Mouse (Mus musculus) MEL (cell line): ENCODE measurements at regions not wholly inside any gene's neighbourhood (a gene's known extent, or its start where the extent isn't known, plus 50 kb on each side); places are given as distances from the start of the nearest gene placed in this dataset.

Experiments used
- DNase-seq: peaks from one replicate; pipeline ENCODE4 v3.0.0; 2011; ENCODE audit warnings: low read depth, low spot score
- H3K27ac ChIP-seq: 2 replicates; pipeline ENCODE4 v1.5.1; 2012; ENCODE audit warnings: low read depth, mild to moderate bottlenecking, control low read depth, low read length, moderate library complexity; ENCODE audit not compliant: control insufficient read depth
- H3K27me3 ChIP-seq, 2 experiments: fragments of 150-350 bp in 1 of 2; sonication (generic) in 1 of 2; 2 replicates each; pipeline ENCODE4 v1.6.1; 2012; ENCODE audit warnings: low read length in 2 of 2, mild to moderate bottlenecking in 2 of 2, improper control_type of control experiment in 1 of 2, moderate library complexity in 1 of 2; ENCODE audit not compliant: insufficient read depth in 2 of 2, control insufficient read depth in 1 of 2
- H3K36me3 ChIP-seq, 2 experiments: 2 replicates each; pipeline ENCODE4 v1.6.1; 2012 to 2014; ENCODE audit warnings: low read length in 2 of 2, improper control_type of control experiment in 1 of 2, inconsistent platforms in 1 of 2, mild to moderate bottlenecking in 1 of 2; ENCODE audit not compliant: insufficient read depth in 2 of 2, control insufficient read depth in 1 of 2
- H3K4me1 ChIP-seq, 2 experiments: fragments of 150-350 bp in 1 of 2; sonication (generic) in 1 of 2; 2 replicates each; pipeline ENCODE4 v1.6.1; 2012; ENCODE audit warnings: low read length in 2 of 2, improper control_type of control experiment in 1 of 2, mild to moderate bottlenecking in 1 of 2; ENCODE audit not compliant: insufficient read depth in 2 of 2, control insufficient read depth in 1 of 2
- H3K4me3 ChIP-seq, 2 experiments: fragments of 150-350 bp in 1 of 2; sonication (generic) in 1 of 2; 2 replicates each; pipeline ENCODE4 v1.5.1; 2012; ENCODE audit warnings: low read depth in 2 of 2, low read length in 2 of 2, mild to moderate bottlenecking in 2 of 2, moderate library complexity in 2 of 2, control low read depth in 1 of 2, improper control_type of control experiment in 1 of 2; ENCODE audit not compliant: control insufficient read depth in 1 of 2, insufficient read depth in 1 of 2
- H3K79me2 ChIP-seq: 2 replicates; pipeline ENCODE4 v1.6.1; 2012; ENCODE audit warnings: mild to moderate bottlenecking, low read length, moderate library complexity; ENCODE audit not compliant: control insufficient read depth, poor library complexity, insufficient read depth
- H3K9ac ChIP-seq: 2 replicates; pipeline ENCODE4 v1.6.1; 2012; ENCODE audit warnings: low read depth, mild to moderate bottlenecking, control low read depth, low read length, moderate library complexity; ENCODE audit not compliant: control insufficient read depth, poor library complexity, severe bottlenecking
- H3K9me3 ChIP-seq: fragments of 150-350 bp; sonication (generic); replicated peaks from 2 replicates; pipeline ENCODE4 v1.6.1; 2012; ENCODE audit warnings: mild to moderate bottlenecking, low read length, improper control_type of control experiment, moderate library complexity; ENCODE audit not compliant: insufficient read depth
- CHD2 ChIP-seq: IDR thresholded peaks from 2 replicates; pipeline ENCODE4 v1.6.1; 2011; ENCODE audit warnings: low read length, improper control_type of control experiment
- CTCF ChIP-seq, 3 experiments: IDR thresholded peaks in 2 of 3; conservative IDR thresholded peaks in 1 of 3; 2 replicates each; pipeline ENCODE4 v1.5.1; 2011 to 2012; ENCODE audit warnings: low read length in 3 of 3, low read depth in 2 of 3, mild to moderate bottlenecking in 2 of 3, improper control_type of control experiment in 1 of 3, inconsistent platforms in 1 of 3, mixed read lengths in 1 of 3, moderate library complexity in 1 of 3; ENCODE audit not compliant: control insufficient read depth in 1 of 3, insufficient read depth in 1 of 3, poor library complexity in 1 of 3, severe bottlenecking in 1 of 3
- E2F4 ChIP-seq: IDR thresholded peaks from 2 replicates; pipeline ENCODE4 v1.6.1; 2011; ENCODE audit warnings: low read depth, low read length, improper control_type of control experiment, borderline replicate concordance
- ELF1 ChIP-seq: IDR thresholded peaks from 2 replicates; pipeline ENCODE4 v1.6.1; 2014; ENCODE audit warnings: low read depth, mild to moderate bottlenecking, inconsistent platforms, low read length, improper control_type of control experiment, moderate library complexity
- EP300 ChIP-seq, 2 experiments: IDR thresholded peaks; 2 replicates each; pipeline ENCODE4 v1.6.1; 2011; ENCODE audit warnings: improper control_type of control experiment in 2 of 2, low read length in 2 of 2, low read depth in 1 of 2, mild to moderate bottlenecking in 1 of 2
- GATA1 ChIP-seq: IDR thresholded peaks from 2 replicates; pipeline ENCODE4 v1.6.1; 2011; ENCODE audit warnings: low read depth, low read length, improper control_type of control experiment
- JUND ChIP-seq: IDR thresholded peaks from 2 replicates; pipeline ENCODE4 v1.6.1; 2011; ENCODE audit warnings: low read depth, mild to moderate bottlenecking, improper control_type of control experiment, low read length
- KAT2A ChIP-seq: conservative IDR thresholded peaks from 2 replicates; pipeline ENCODE4 v1.6.1; 2012; ENCODE audit warnings: low read depth, low read length, improper control_type of control experiment, inconsistent platforms
- MAX ChIP-seq: IDR thresholded peaks from 2 replicates; pipeline ENCODE4 v1.6.1; 2011; ENCODE audit warnings: low read length, improper control_type of control experiment
- MAZ ChIP-seq: IDR thresholded peaks from 2 replicates; pipeline ENCODE4 v1.6.1; 2012; ENCODE audit warnings: low read depth, mild to moderate bottlenecking, inconsistent platforms, low read length, improper control_type of control experiment
- MXI1 ChIP-seq: IDR thresholded peaks from 2 replicates; pipeline ENCODE4 v1.6.1; 2011; ENCODE audit warnings: mild to moderate bottlenecking, low read depth, low read length, improper control_type of control experiment
- MYB ChIP-seq: IDR thresholded peaks from 2 replicates; pipeline ENCODE4 v1.6.1; 2011; ENCODE audit warnings: mild to moderate bottlenecking, low read depth, low read length, improper control_type of control experiment
- MYC ChIP-seq: IDR thresholded peaks from 2 replicates; pipeline ENCODE4 v1.6.1; 2011; ENCODE audit warnings: low read depth, mild to moderate bottlenecking, low read length, improper control_type of control experiment, moderate library complexity
- RCOR1 ChIP-seq: IDR thresholded peaks from 2 replicates; pipeline ENCODE4 v1.6.1; 2012; ENCODE audit warnings: low read depth, mild to moderate bottlenecking, inconsistent platforms, low read length, improper control_type of control experiment
- SIN3A ChIP-seq: IDR thresholded peaks from 2 replicates; pipeline ENCODE4 v1.6.1; 2012; ENCODE audit warnings: low read length, improper control_type of control experiment, inconsistent platforms
- SMC3 ChIP-seq: IDR thresholded peaks from 2 replicates; pipeline ENCODE4 v1.6.1; 2011; ENCODE audit warnings: low read depth, low read length, improper control_type of control experiment
- TAL1 ChIP-seq: IDR thresholded peaks from 2 replicates; pipeline ENCODE4 v1.6.1; 2012; ENCODE audit warnings: mild to moderate bottlenecking, inconsistent platforms, low read length, moderate library complexity, mixed read lengths
- UBTF ChIP-seq: IDR thresholded peaks from 2 replicates; pipeline ENCODE4 v1.6.1; 2012; ENCODE audit warnings: low read depth, mild to moderate bottlenecking, inconsistent platforms, low read length, improper control_type of control experiment, moderate library complexity, borderline replicate concordance; ENCODE audit not compliant: insufficient read depth
- USF1 ChIP-seq: IDR thresholded peaks from 2 replicates; pipeline ENCODE4 v1.6.1; 2014; ENCODE audit warnings: low read depth, mild to moderate bottlenecking, inconsistent platforms, low read length, improper control_type of control experiment, moderate library complexity
- USF2 ChIP-seq, 2 experiments: IDR thresholded peaks; 2 replicates each; pipeline ENCODE4 v1.6.1; 2011 to 2012; ENCODE audit warnings: improper control_type of control experiment in 2 of 2, low read length in 2 of 2, borderline replicate concordance in 1 of 2, inconsistent platforms in 1 of 2, low read depth in 1 of 2, mild to moderate bottlenecking in 1 of 2; ENCODE audit not compliant: insufficient read depth in 1 of 2
- ZKSCAN1 ChIP-seq: IDR thresholded peaks from 2 replicates; pipeline ENCODE4 v1.6.1; 2012; ENCODE audit warnings: low read depth, mild to moderate bottlenecking, inconsistent platforms, low read length, improper control_type of control experiment, moderate library complexity
- ZMIZ1 ChIP-seq: IDR thresholded peaks from 2 replicates; pipeline ENCODE4 v1.6.1; 2012; ENCODE audit warnings: low read depth, mild to moderate bottlenecking, inconsistent platforms, low read length, improper control_type of control experiment, moderate library complexity

DNA sequence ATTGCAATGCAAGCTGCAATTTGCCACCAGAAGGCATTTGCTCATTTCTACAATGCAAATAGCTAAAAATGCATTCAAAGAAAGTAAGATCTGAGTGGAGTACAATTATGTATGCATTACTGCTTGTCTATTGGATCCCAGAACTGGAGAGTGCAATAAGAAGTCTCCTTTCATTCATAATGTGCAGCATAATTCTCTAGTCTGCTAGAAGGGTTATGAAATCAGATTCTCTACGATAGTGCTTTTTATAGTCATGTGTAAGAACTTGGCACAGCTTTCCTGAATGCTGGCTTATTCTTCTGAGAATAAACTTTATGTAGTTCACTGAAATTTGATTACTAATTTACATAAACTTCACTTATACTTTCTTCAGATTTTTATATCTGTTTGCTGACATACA is 1053.5 kb upstream of the Fam98a start:
- H3K27me3 ChIP-seq, result no peaks in the 10 kb centered on the region
- H3K79me2 ChIP-seq, result no peaks in the 10 kb centered on the region
- H3K9me3 ChIP-seq, result no peaks in the 10 kb centered on the region
- no peaks in the 10 kb centered on the region for H3K4me1 ChIP-seq
- H3K27ac ChIP-seq, result no peak overlapping the region
- no peak overlapping the region for H3K9ac ChIP-seq
- no peak overlapping the region for H3K4me3 ChIP-seq
- no peaks in the 10 kb centered on the region for H3K36me3 ChIP-seq
- TF ChIP-seq MAX, result no peak
- TF ChIP-seq MXI1, result no peak
- no peak for TF ChIP-seq USF2 (IDR thresholded peaks at IDR 0.05; ENCODE audit: borderline replicate concordance in 1 of 2, insufficient read depth in 1 of 2, low read depth in 1 of 2, low read length in 2 of 2)
- no peak for TF ChIP-seq RCOR1
- no peak for TF ChIP-seq ELF1
- no peak for TF ChIP-seq CTCF (IDR thresholded peaks at IDR 0.05 in 2 of 3, conservative IDR thresholded peaks at IDR 0.05 in 1 of 3; ENCODE audit: control insufficient read depth in 1 of 3, insufficient read depth in 1 of 3, low read depth in 2 of 3, low read length in 3 of 3, poor library complexity in 1 of 3, severe bottlenecking in 1 of 3)
- TF ChIP-seq CHD2, result no peak
- TF ChIP-seq MAZ, result no peak
- no peak for TF ChIP-seq USF1
- TF ChIP-seq JUND, result no peak
- no peak for DNase-seq

DNA sequence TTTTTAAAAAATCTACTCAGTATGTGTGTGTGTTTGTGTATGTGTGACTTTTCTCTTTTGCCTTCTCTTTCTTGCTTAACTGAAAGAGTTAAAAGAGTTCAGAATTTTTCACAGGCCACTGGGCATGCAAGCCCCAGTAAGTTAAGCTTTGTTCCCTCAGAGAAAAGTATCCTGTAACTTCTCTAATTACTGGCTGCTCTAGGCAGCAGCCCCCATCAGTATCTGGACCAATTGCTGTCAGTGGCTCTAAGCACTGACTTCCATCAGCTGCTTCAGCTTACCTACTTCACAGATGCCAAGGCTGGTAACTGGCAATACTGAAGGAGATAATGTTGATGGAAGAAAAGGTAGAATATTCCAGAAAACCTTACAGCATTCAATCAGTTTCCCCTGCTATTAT is 1026.6 kb upstream of the Fam98a start:
- no peak for DNase-seq
- no peaks in the 10 kb centered on the region for H3K9me3 ChIP-seq
- TF ChIP-seq ZKSCAN1 (no peak), TAL1 (no peak), E2F4 (no peak), KAT2A (no peak), EP300 (IDR thresholded peaks at IDR 0.05; ENCODE audit: low read depth in 1 of 2, low read length in 2 of 2) (no peak), USF1 (no peak), USF2 (IDR thresholded peaks at IDR 0.05; ENCODE audit: borderline replicate concordance in 1 of 2, insufficient read depth in 1 of 2, low read depth in 1 of 2, low read length in 2 of 2) (no peak), ZMIZ1 (no peak), MYB (no peak), CHD2 (no peak), UBTF (no peak), MXI1 (no peak), MYC (no peak), GATA1 (no peak), SIN3A (no peak), SMC3 (no peak)
- no peaks in the 10 kb centered on the region for H3K27me3 ChIP-seq
- H3K27ac ChIP-seq, result no peak overlapping the region
- H3K4me1 ChIP-seq, result no peaks in the 10 kb centered on the region
- H3K79me2 ChIP-seq, result no peaks in the 10 kb centered on the region
- no peak overlapping the region for H3K9ac ChIP-seq
- no peak overlapping the region for H3K4me3 ChIP-seq
- H3K36me3 ChIP-seq, result no peaks in the 10 kb centered on the region
